Mouse (Mus musculus) induced T-regulatory cell, adult 2 months (primary cell): Measurements from ENCODE around the gene Fcrlb.

Experiments used
- DNase-seq: peaks from one replicate; pipeline ENCODE4 v3.0.0-alpha.2; 2012; ENCODE audit warnings: low read depth

Gene Fcrlb

GRCm38 (mm10) chr1:170868107-170868904, 44.4 kb downstream of the Fcrlb start:
- DNase-seq: peak; percentile 73

- DNase-seq: peak; percentile 92
Measured at GRCm38 (mm10) chr1:170867691-170868105, 45.0 kb downstream of the Fcrlb start, which contains the start of gene Atf6. Atf6 (minus strand) TSS chr1:170867771.

- DNase-seq: peak; percentile 57
Measured at GRCm38 (mm10) chr1:170866992-170867690, 45.6 kb downstream of the Fcrlb start.

DNA sequence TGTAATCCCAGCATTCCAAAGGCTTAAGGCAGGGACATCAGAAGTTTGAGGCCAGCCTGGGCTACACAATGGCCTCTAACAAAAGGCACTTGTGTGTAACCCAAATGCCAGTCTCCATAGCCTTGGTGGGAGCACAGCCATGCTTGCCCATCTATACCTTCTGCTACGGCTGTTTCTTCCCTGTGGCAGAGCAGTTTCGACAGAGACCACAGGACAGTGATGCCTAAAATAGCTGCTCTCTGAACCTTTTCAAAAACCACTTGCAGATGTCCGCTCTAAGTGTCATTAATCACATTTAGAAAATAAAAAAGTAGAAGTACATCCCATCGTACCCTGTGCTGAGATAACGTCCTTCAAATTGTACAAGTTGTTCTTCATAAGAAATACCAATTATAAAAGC, 47.3 kb downstream of the Fcrlb start:
- DNase-seq: no peak

DNA sequence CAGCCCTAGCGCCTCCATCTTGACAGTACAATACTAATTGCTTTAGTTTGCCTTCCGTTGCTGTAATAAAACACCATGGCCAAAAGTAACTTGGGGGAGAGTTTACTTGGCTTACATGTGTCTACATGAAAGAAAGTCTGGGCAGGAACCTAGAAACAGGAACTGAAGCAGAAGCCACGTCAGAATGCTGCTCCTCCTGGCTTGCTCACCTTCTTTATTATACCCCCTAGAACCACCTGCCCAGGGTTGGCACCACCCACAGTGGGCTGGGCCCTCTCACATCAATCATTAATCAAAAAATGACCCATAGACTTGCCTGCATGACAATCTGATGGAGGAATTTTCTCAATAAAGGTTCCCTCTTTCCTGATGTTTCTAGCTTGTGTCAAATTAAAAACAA, 48.0 kb downstream of the Fcrlb start:
- DNase-seq: no peak

GRCm38 (mm10) chr1:170864234-170864633, 48.5 kb downstream of the Fcrlb start:
- no peak for DNase-seq

- DNase-seq: peak; percentile 72
Measured at GRCm38 (mm10) chr1:170863033-170863432, 49.7 kb downstream of the Fcrlb start.

DNA sequence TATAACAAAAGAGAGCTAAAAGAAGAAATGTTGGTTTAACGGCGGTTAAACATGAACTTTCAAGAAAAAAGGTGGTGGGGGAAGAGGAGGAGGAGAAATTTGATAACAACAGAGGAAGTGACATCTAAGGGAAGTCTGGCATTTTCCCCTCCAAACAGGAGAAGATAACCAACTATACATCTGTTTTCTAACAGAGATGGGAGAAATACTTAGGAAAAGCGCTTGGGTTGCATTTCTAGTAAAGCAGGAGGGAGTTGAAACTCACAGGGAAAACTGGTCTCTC, 50.4 kb downstream of the Fcrlb start:
- DNase-seq: no peak

- DNase-seq: peak; percentile 78
Measured at GRCm38 (mm10) chr1:170861671-170862434, 50.9 kb downstream of the Fcrlb start.

DNA sequence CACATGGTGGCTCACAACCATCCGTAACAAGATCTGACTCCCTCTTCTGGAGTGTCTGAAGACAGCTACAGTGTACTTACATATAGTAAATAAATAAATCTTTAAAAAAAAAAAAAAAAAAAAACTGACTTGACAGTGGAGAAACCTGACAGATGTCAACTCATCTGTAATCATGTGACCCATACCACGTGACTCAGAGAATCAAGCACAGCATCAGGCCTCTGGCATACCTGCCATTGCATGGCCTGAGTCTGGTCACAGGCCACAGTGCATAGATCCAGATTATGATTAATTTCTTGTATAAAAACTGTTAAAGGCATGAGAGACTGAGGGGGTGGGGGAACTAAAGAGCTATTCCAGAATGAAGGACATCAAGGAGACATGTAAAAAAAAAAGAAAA, 53.9 kb downstream of the Fcrlb start:
- no peak for DNase-seq

DNA sequence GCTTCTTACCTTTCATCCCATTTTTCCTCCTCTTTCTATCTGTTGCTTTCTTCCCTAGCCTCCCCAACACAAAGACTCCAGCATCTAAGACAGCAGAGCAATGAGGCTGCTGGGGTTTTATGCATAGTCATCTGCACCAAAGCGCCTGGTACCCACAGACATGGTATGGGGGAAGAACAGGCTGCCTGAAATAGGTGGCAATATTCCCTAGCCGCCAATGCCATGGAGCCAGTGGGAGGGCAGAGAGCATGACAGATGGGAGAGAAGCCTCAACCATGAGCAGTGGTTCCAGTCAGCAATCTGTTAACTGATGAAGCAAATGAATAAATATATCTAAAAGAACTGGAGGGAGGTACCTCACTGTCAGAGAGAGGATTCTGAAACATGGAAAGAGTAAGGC, 55.4 kb downstream of the Fcrlb start:
- DNase-seq: no peak
